Mouse (Mus musculus): ENCODE results near the gene Tmem243. TPM values are rescaled to one million over a fixed set of nuclear protein-coding genes. Genes with fewer than 3 reads are reported as not detected.

Gene Tmem243
- polyA plus RNA-seq, 2 experiments = 4.2 to 10.6 TPM

- WGBS (ENCODE audit: insufficient replicate concordance) = 50% methylated on average over 14 of the region's 14 CpGs
- no peak for ATAC-seq (ENCODE audit: insufficient read depth)
- TF ChIP-seq EP300 (IDR thresholded peaks at IDR 0.05; ENCODE audit: low read depth) (no peak), CTCF (IDR thresholded peaks at IDR 0.05; ENCODE audit: low read depth) (no peak)
- no peak overlapping the region for H3K4me2 ChIP-seq (ENCODE audit: low read depth)
- no peaks in the 10 kb centered on the region for H3K36me3 ChIP-seq (replicated peaks; ENCODE audit: control insufficient read depth, insufficient read depth, low read depth)
- no peaks in the 10 kb centered on the region for H3K4me1 ChIP-seq (replicated peaks; ENCODE audit: control insufficient read depth in 2 of 2, insufficient read depth in 2 of 2, low read length in 1 of 2)
- H3K27ac ChIP-seq = no peak overlapping the region
- no peak overlapping the region for H3K9ac ChIP-seq (replicated peaks)
- H3K27me3 ChIP-seq (ENCODE audit: control insufficient read depth, insufficient read depth, low read length) = no peaks in the 10 kb centered on the region
- H3K9me3 ChIP-seq (ENCODE audit: control insufficient read depth, low read length) = no peaks in the 10 kb centered on the region
- no peak for DNase-seq (ENCODE audit: low read depth in 3 of 3, low spot score in 3 of 3)
- no peak overlapping the region for H3K4me3 ChIP-seq (ENCODE audit: insufficient read depth in 1 of 2, low read depth in 2 of 2, low read length in 2 of 2)
Observed at GRCm38 (mm10) chr5:9060228-9060627, 40.2 kb upstream of the Tmem243 start.

- DNase-seq (ENCODE audit: low read depth in 3 of 3, low spot score in 3 of 3) = no peak
- Histone ChIP-seq H3K4me2 (ENCODE audit: low read depth) (no peak overlapping the region), H3K9me3 (ENCODE audit: control insufficient read depth, low read length) (no peaks in the 10 kb centered on the region), H3K27ac (no peak overlapping the region), H3K4me1 (replicated peaks; ENCODE audit: control insufficient read depth in 2 of 2, insufficient read depth in 2 of 2, low read length in 1 of 2) (no peaks in the 10 kb centered on the region), H3K9ac (replicated peaks) (no peak overlapping the region), H3K36me3 (replicated peaks; ENCODE audit: control insufficient read depth, insufficient read depth, low read depth) (no peaks in the 10 kb centered on the region), H3K27me3 (ENCODE audit: control insufficient read depth, insufficient read depth, low read length) (no peaks in the 10 kb centered on the region), H3K4me3 (ENCODE audit: insufficient read depth in 1 of 2, low read depth in 2 of 2, low read length in 2 of 2) (no peak overlapping the region)
- ATAC-seq (ENCODE audit: insufficient read depth) = no peak
- TF ChIP-seq CTCF (IDR thresholded peaks at IDR 0.05; ENCODE audit: low read depth) = no peak
- no peak for TF ChIP-seq EP300 (IDR thresholded peaks at IDR 0.05; ENCODE audit: low read depth)
- 51% methylated on average over 1 of the region's 1 CpGs for WGBS (ENCODE audit: insufficient replicate concordance)
Observed at GRCm38 (mm10) chr5:9064217-9064616, 36.3 kb upstream of the Tmem243 start.

GRCm38 (mm10) chr5:9068886-9069285 is 31.6 kb upstream of the Tmem243 start:
- TF ChIP-seq CTCF (IDR thresholded peaks at IDR 0.05; ENCODE audit: low read depth) (no peak), EP300 (IDR thresholded peaks at IDR 0.05; ENCODE audit: low read depth) (no peak)
- ATAC-seq (ENCODE audit: insufficient read depth) (no peak), DNase-seq (ENCODE audit: low read depth in 3 of 3, low spot score in 3 of 3) (no peak)
- Histone ChIP-seq H3K4me1 (replicated peaks; ENCODE audit: control insufficient read depth in 2 of 2, insufficient read depth in 2 of 2, low read length in 1 of 2) (no peaks in the 10 kb centered on the region), H3K9me3 (ENCODE audit: control insufficient read depth, low read length) (no peaks in the 10 kb centered on the region), H3K4me2 (ENCODE audit: low read depth) (no peak overlapping the region), H3K9ac (replicated peaks) (no peak overlapping the region), H3K27me3 (ENCODE audit: control insufficient read depth, insufficient read depth, low read length) (no peaks in the 10 kb centered on the region), H3K4me3 (ENCODE audit: insufficient read depth in 1 of 2, low read depth in 2 of 2, low read length in 2 of 2) (no peak overlapping the region), H3K36me3 (replicated peaks; ENCODE audit: control insufficient read depth, insufficient read depth, low read depth) (no peaks in the 10 kb centered on the region), H3K27ac (no peak overlapping the region)
- 27% methylated on average over 2 of the region's 2 CpGs for WGBS (ENCODE audit: insufficient replicate concordance)

GRCm38 (mm10) chr5:9069599-9070209 is 30.8 kb upstream of the Tmem243 start:
- WGBS (ENCODE audit: insufficient replicate concordance) = 54% methylated on average over 6 of the region's 6 CpGs
- TF ChIP-seq CTCF (IDR thresholded peaks at IDR 0.05; ENCODE audit: low read depth) (no peak), EP300 (IDR thresholded peaks at IDR 0.05; ENCODE audit: low read depth) (no peak)

GRCm38 (mm10) chr5:9071360-9071759 is 29.1 kb upstream of the Tmem243 start:
- Histone ChIP-seq H3K4me3 (ENCODE audit: insufficient read depth in 1 of 2, low read depth in 2 of 2, low read length in 2 of 2) (no peak overlapping the region), H3K9ac (replicated peaks) (no peak overlapping the region), H3K27me3 (ENCODE audit: control insufficient read depth, insufficient read depth, low read length) (no peaks in the 10 kb centered on the region), H3K4me1 (replicated peaks; ENCODE audit: control insufficient read depth in 2 of 2, insufficient read depth in 2 of 2, low read length in 1 of 2) (no peaks in the 10 kb centered on the region), H3K9me3 (ENCODE audit: control insufficient read depth, low read length) (no peaks in the 10 kb centered on the region), H3K36me3 (replicated peaks; ENCODE audit: control insufficient read depth, insufficient read depth, low read depth) (no peaks in the 10 kb centered on the region), H3K4me2 (ENCODE audit: low read depth) (no peak overlapping the region), H3K27ac (no peak overlapping the region)
- DNase-seq (ENCODE audit: low read depth in 3 of 3, low spot score in 3 of 3) (no peak), ATAC-seq (ENCODE audit: insufficient read depth) (no peak)
- TF ChIP-seq CTCF (IDR thresholded peaks at IDR 0.05; ENCODE audit: low read depth) (no peak), EP300 (IDR thresholded peaks at IDR 0.05; ENCODE audit: low read depth) (no peak)
- WGBS (ENCODE audit: insufficient replicate concordance) = 72% methylated on average over 3 of the region's 3 CpGs

More at GRCm38 (mm10) chr5:9069599-9070209, 30.8 kb upstream of the Tmem243 start:
- DNase-seq (ENCODE audit: low read depth in 3 of 3, low spot score in 3 of 3) (no peak), ATAC-seq (ENCODE audit: insufficient read depth) (no peak)
- H3K4me3 ChIP-seq (ENCODE audit: insufficient read depth in 1 of 2, low read depth in 2 of 2, low read length in 2 of 2) = no peak overlapping the region
- H3K4me1 ChIP-seq (replicated peaks; ENCODE audit: control insufficient read depth in 2 of 2, insufficient read depth in 2 of 2, low read length in 1 of 2) = no peaks in the 10 kb centered on the region
- H3K27me3 ChIP-seq (ENCODE audit: control insufficient read depth, insufficient read depth, low read length) = no peaks in the 10 kb centered on the region
- H3K36me3 ChIP-seq (replicated peaks; ENCODE audit: control insufficient read depth, insufficient read depth, low read depth) = no peaks in the 10 kb centered on the region
- H3K27ac ChIP-seq = no peak overlapping the region
- H3K9ac ChIP-seq (replicated peaks) = no peak overlapping the region
- no peaks in the 10 kb centered on the region for H3K9me3 ChIP-seq (ENCODE audit: control insufficient read depth, low read length)
- no peak overlapping the region for H3K4me2 ChIP-seq (ENCODE audit: low read depth)

Measured in liver, embryonic 14.5 days (tissue).